Comparison of ENCODE assay signal across 28 mouse cellular contexts in the genomic region with DNA sequence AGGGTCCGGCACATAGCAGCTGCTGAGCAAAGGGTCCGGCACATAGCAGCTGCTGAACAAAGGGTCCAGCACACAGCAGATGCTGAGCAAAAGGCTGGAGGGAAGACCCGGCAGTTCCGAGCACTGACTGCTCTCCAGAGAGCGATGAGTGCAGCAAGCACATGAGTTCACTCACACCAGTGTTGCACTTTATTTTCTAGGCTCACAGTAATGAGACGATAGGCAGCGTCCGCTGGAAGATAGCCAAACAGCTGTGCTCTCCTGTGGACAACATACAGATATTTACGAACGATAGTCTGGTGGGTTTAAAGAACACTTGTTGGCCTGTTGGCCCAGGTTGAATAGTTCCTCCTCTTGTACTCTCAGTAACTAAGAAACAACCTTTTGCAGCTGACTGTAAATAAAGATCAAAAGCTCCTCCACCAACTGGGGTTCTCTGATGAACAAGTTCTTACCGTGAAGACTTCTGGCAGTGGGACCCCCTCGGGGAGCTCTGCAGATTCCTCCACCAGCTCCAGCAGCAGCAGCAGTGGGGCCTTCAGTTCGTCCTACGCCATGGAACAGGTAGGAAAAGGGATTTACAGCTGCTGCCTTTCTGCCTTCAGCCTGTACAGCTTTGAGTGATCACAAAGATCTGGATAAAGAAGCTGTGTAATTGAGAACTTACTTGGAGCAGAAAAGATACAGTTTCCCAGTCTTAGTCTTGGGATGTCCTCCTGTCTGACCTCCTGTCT.
A peak's percentile ranks its signal among the peaks of the same experiment; 100 is the strongest.
DNase-seq lines count a peak whose midpoint lies in the region; ATAC-seq and TF ChIP-seq lines count a peak whose summit lies in the region.
"Had no signal": no experiment of that assay in that cellular context is flagged by ENCODE, and none has a peak within 500 bp of the region (broad histone marks: within the 10 kb centered on the region; RNA-seq: fewer than 3 reads in every experiment).

No protein-coding gene starts in this region.

- ATAC-seq in lung, embryonic 14.5 days (ENCODE audit: insufficient read depth): no peak
- ATAC-seq: activated CD4-positive, CD25-positive, alpha-beta regulatory T cell, adult 4 months; intestine, postnatal 0 days; midbrain, embryonic 15.5 days had no signal

- H3K36me3 ChIP-seq in lung, embryonic 14.5 days (ENCODE audit: insufficient read depth): peaks cover 75% of the 10 kb centered on the region

- H3K27me3 ChIP-seq in lung, embryonic 14.5 days (ENCODE audit: insufficient read depth, low read length): no peaks in the 10 kb centered on the region
- H3K27me3 ChIP-seq: CH12.LX; embryonic facial prominence, embryonic 15.5 days; forebrain, embryonic 12.5 days; heart, embryonic 15.5 days; hindbrain, embryonic 13.5 days; kidney, embryonic 15.5 days; liver, embryonic 15.5 days; midbrain, embryonic 15.5 days had no signal

- H3K4me3 ChIP-seq in lung, embryonic 14.5 days (ENCODE audit: low read depth, low read length): no peak overlapping the region
- H3K4me3 ChIP-seq: embryonic facial prominence, embryonic 15.5 days; forebrain, embryonic 12.5 days; heart, embryonic 10.5 days; heart, embryonic 15.5 days; hindbrain, embryonic 13.5 days; kidney, embryonic 15.5 days; liver, embryonic 15.5 days; midbrain, embryonic 15.5 days had no signal

- H3K4me1 ChIP-seq in lung, embryonic 14.5 days (ENCODE audit: insufficient read depth): no peaks in the 10 kb centered on the region
- H3K4me1 ChIP-seq: embryonic facial prominence, embryonic 15.5 days; forebrain, embryonic 12.5 days; heart, embryonic 15.5 days; hindbrain, embryonic 13.5 days; kidney, embryonic 15.5 days; liver, embryonic 15.5 days; midbrain, embryonic 15.5 days had no signal

- H3K4me2 ChIP-seq in lung, embryonic 14.5 days: no peak overlapping the region
- H3K4me2 ChIP-seq: embryonic facial prominence, embryonic 15.5 days; forebrain, embryonic 12.5 days; heart, embryonic 15.5 days; hindbrain, embryonic 13.5 days; kidney, embryonic 15.5 days; liver, embryonic 15.5 days; midbrain, embryonic 15.5 days had no signal

- no peak overlapping the region for H3K27ac ChIP-seq in lung, embryonic 14.5 days (ENCODE audit: low read depth)
- H3K27ac ChIP-seq: embryonic facial prominence, embryonic 15.5 days; forebrain, embryonic 12.5 days; heart, embryonic 10.5 days; heart, embryonic 15.5 days; hindbrain, embryonic 13.5 days; kidney, embryonic 15.5 days; liver, embryonic 15.5 days; midbrain, embryonic 15.5 days had no signal

- no peak for TF ChIP-seq POLR2A in brain, embryonic 14.5 days (IDR thresholded peaks at IDR 0.05; ENCODE audit: borderline replicate concordance, extremely low read depth, insufficient read depth, insufficient read length, poor library complexity, severe bottlenecking)

- H3K9ac ChIP-seq in lung, embryonic 14.5 days: no peak overlapping the region
- H3K9ac ChIP-seq: embryonic facial prominence, embryonic 15.5 days; forebrain, embryonic 12.5 days; heart, embryonic 15.5 days; hindbrain, embryonic 13.5 days; kidney, embryonic 15.5 days; liver, embryonic 15.5 days; midbrain, embryonic 15.5 days had no signal

- intact Hi-C loops in heart, postnatal 10 days (cut with DNase I): loop anchor here (10.0 kb wide), 1 partner anchor 424 kb away; no protein-coding TSS in a partner anchor

- peak; percentile 62 for DNase-seq in heart, adult 11 months
- no peak for DNase-seq in heart, postnatal 10 days
- peak; percentile 36 for DNase-seq in lung, embryonic 14.5 days
- no peak for DNase-seq in lung, adult 18-20 months
- peak; percentile 29 for DNase-seq in brain, embryonic 14.5 days (ENCODE audit: low read depth)
- peak; percentile 27 for DNase-seq in mesoderm, embryonic 11.5 days (ENCODE audit: low read depth, low spot score)
- no peak for DNase-seq in urinary bladder, postnatal 10 days (ENCODE audit: low spot score)
- DNase-seq: adrenal gland, adult 2 months; adrenal gland, postnatal 36 days; cerebellum, adult 2 months; cerebellum, postnatal 14 days; gastrocnemius, postnatal 14 days; heart, postnatal 36 days; kidney, postnatal 4 days; lung, postnatal 36 days; retina, postnatal 1 day; right cerebral cortex, postnatal 14 days had no signal

- H3K9me3 ChIP-seq in lung, embryonic 14.5 days (ENCODE audit: low read depth, low read length): no peaks in the 10 kb centered on the region
- H3K9me3 ChIP-seq: embryonic facial prominence, embryonic 15.5 days; forebrain, embryonic 12.5 days; heart, embryonic 10.5 days; heart, embryonic 15.5 days; hindbrain, embryonic 13.5 days; kidney, embryonic 15.5 days; liver, embryonic 15.5 days; midbrain, embryonic 15.5 days had no signal

- 60% methylated on average over 14 of the region's 14 CpGs for WGBS in lung, embryonic 14.5 days

- TF ChIP-seq CTCF in lung, embryonic 14.5 days (IDR thresholded peaks at IDR 0.05; ENCODE audit: low read depth): no peak
- no peak for TF ChIP-seq CTCF in brain, embryonic 14.5 days (IDR thresholded peaks at IDR 0.05; ENCODE audit: borderline replicate concordance, extremely low read depth, insufficient read depth, insufficient read length)

Comparison
In these comparisons a context has a peak if more than half of its experiments do, and no peak if none do; other contexts are left out.
1. DNase-seq: peak in heart, adult 11 months (single experiment), lung, embryonic 14.5 days (single experiment), brain, embryonic 14.5 days (single experiment) and mesoderm, embryonic 11.5 days (single experiment); none in heart, postnatal 10 days (0 of 2), lung, adult 18-20 months (0 of 2) and urinary bladder, postnatal 10 days (single experiment).